Mouse (Mus musculus) kidney, postnatal 25 days (tissue): ENCODE results near the gene Dnmt3b.
"Not testable (repeated sequence)": the region's sequence is repeated elsewhere in the genome, so short reads cannot be mapped to it uniquely, and the experiment has no call there.

Experiments
- DNase-seq, 2 experiments: peaks; one replicate each; pipeline ENCODE4 v3.0.0; 2021; ENCODE audit warnings: mixed read lengths in 2 of 2

Gene Dnmt3b

GRCm38 (mm10) chr2:153713227-153713626 lies 64.0 kb downstream of the Dnmt3b start:
- DNase-seq = peak in 1 of 2 experiments; percentile 18

GRCm38 (mm10) chr2:153717861-153718260 lies 68.6 kb downstream of the Dnmt3b start:
- not testable (repeated sequence) for DNase-seq

- DNase-seq = no peak
Measured at GRCm38 (mm10) chr2:153723098-153723497, 73.8 kb downstream of the Dnmt3b start.

GRCm38 (mm10) chr2:153724424-153724823 lies 75.2 kb downstream of the Dnmt3b start:
- DNase-seq = no peak

GRCm38 (mm10) chr2:153724871-153725270 lies 75.6 kb downstream of the Dnmt3b start:
- DNase-seq = no peak

- no peak for DNase-seq
Measured at GRCm38 (mm10) chr2:153725291-153725690, 76.0 kb downstream of the Dnmt3b start.

- no peak for DNase-seq
Measured at GRCm38 (mm10) chr2:153734033-153734432, 84.8 kb downstream of the Dnmt3b start.
